Mouse (Mus musculus): ENCODE data around the gene Pi16. TPM values are rescaled to one million over a fixed set of nuclear protein-coding genes. Genes with fewer than 3 reads are reported as not detected.

The Pi16 gene
- polyA plus RNA-seq, 1 experiment from 2014 or later: 0.19 TPM

- H3K4me3 ChIP-seq (ENCODE audit: low read depth, low read length): no peak within 1 kb of the TSS
- no peaks in the 10 kb centered on the region for H3K27me3 ChIP-seq (ENCODE audit: control insufficient read depth, insufficient read depth, low read length)
- no peak within 1 kb of the TSS for H3K4me2 ChIP-seq (ENCODE audit: low read depth, severe bottlenecking)
- ATAC-seq (ENCODE audit: insufficient number of reproducible peaks, low FRiP score, low TSS enrichment, low read depth) (no peak), DNase-seq (ENCODE audit: low spot score) (no peak)
- H3K9me3 ChIP-seq (ENCODE audit: control insufficient read depth, low read length): no peaks in the 10 kb centered on the region
- no peak within 1 kb of the TSS for H3K27ac ChIP-seq (replicated peaks; ENCODE audit: low read depth, low read length)
- H3K4me1 ChIP-seq (ENCODE audit: control insufficient read depth, insufficient read depth, low read length): peaks cover 10% of the 10 kb centered on the region
- H3K9ac ChIP-seq (ENCODE audit: low read length): no peak within 1 kb of the TSS
- no peaks in the 10 kb centered on the region; the same call in 1 of the 2 replicates for H3K36me3 ChIP-seq (ENCODE audit: control insufficient read depth, insufficient read depth, low read length)
- WGBS: 22% methylated on average over 5 of the region's 5 CpGs
Measured at GRCm38 (mm10) chr17:29360761-29361221, 43.3 kb downstream of the Pi16 start, which contains the start of gene Fgd2. TSS of gene Fgd2 (plus strand) at chr17:29360914.

GRCm38 (mm10) chr17:29361982-29362691 lies 44.7 kb downstream of the Pi16 start:
- peak; percentile 68 for DNase-seq (ENCODE audit: low spot score)
- Histone ChIP-seq H3K9ac (ENCODE audit: low read length) (no peak overlapping the region), H3K27ac (replicated peaks; ENCODE audit: low read depth, low read length) (no peak overlapping the region), H3K9me3 (ENCODE audit: control insufficient read depth, low read length) (no peaks in the 10 kb centered on the region), H3K27me3 (ENCODE audit: control insufficient read depth, insufficient read depth, low read length) (no peaks in the 10 kb centered on the region), H3K36me3 (ENCODE audit: control insufficient read depth, insufficient read depth, low read length) (no peaks in the 10 kb centered on the region; the same call in 1 of the 2 replicates), H3K4me2 (ENCODE audit: low read depth, severe bottlenecking) (no peak overlapping the region), H3K4me1 (ENCODE audit: control insufficient read depth, insufficient read depth, low read length) (no peaks in the 10 kb centered on the region), H3K4me3 (ENCODE audit: low read depth, low read length) (no peak overlapping the region)
- ATAC-seq (ENCODE audit: insufficient number of reproducible peaks, low FRiP score, low TSS enrichment, low read depth): no peak
- WGBS: 53% methylated on average over 8 of the region's 8 CpGs

GRCm38 (mm10) chr17:29363109-29363508 lies 45.6 kb downstream of the Pi16 start:
- H3K4me3 ChIP-seq (ENCODE audit: low read depth, low read length): no peak overlapping the region
- DNase-seq (ENCODE audit: low spot score): no peak
- H3K9me3 ChIP-seq (ENCODE audit: control insufficient read depth, low read length): no peaks in the 10 kb centered on the region
- no peaks in the 10 kb centered on the region for H3K27me3 ChIP-seq (ENCODE audit: control insufficient read depth, insufficient read depth, low read length)
- no peak overlapping the region for H3K9ac ChIP-seq (ENCODE audit: low read length)
- H3K4me1 ChIP-seq (ENCODE audit: control insufficient read depth, insufficient read depth, low read length): no peaks in the 10 kb centered on the region
- ATAC-seq (ENCODE audit: insufficient number of reproducible peaks, low FRiP score, low TSS enrichment, low read depth): no peak
- no peak overlapping the region for H3K4me2 ChIP-seq (ENCODE audit: low read depth, severe bottlenecking)
- WGBS: 74% methylated on average over 8 of the region's 8 CpGs
- H3K36me3 ChIP-seq (ENCODE audit: control insufficient read depth, insufficient read depth, low read length): no peaks in the 10 kb centered on the region; the same call in 1 of the 2 replicates
- H3K27ac ChIP-seq (replicated peaks; ENCODE audit: low read depth, low read length): no peak overlapping the region

GRCm38 (mm10) chr17:29365105-29365621 lies 47.7 kb downstream of the Pi16 start:
- 85% methylated on average over 13 of the region's 13 CpGs for WGBS

GRCm38 (mm10) chr17:29368726-29369125 lies 51.2 kb downstream of the Pi16 start:
- H3K27me3 ChIP-seq (ENCODE audit: control insufficient read depth, insufficient read depth, low read length): no peaks in the 10 kb centered on the region
- ATAC-seq (ENCODE audit: insufficient number of reproducible peaks, low FRiP score, low TSS enrichment, low read depth) (no peak), DNase-seq (ENCODE audit: low spot score) (no peak)
- H3K9me3 ChIP-seq (ENCODE audit: control insufficient read depth, low read length): no peaks in the 10 kb centered on the region
- no peak overlapping the region for H3K4me2 ChIP-seq (ENCODE audit: low read depth, severe bottlenecking)
- WGBS: 20% methylated on average over 7 of the region's 7 CpGs
- H3K4me3 ChIP-seq (ENCODE audit: low read depth, low read length): no peak overlapping the region
- no peak overlapping the region for H3K27ac ChIP-seq (replicated peaks; ENCODE audit: low read depth, low read length)
- no peaks in the 10 kb centered on the region for H3K4me1 ChIP-seq (ENCODE audit: control insufficient read depth, insufficient read depth, low read length)
- H3K9ac ChIP-seq (ENCODE audit: low read length): no peak overlapping the region
- H3K36me3 ChIP-seq (ENCODE audit: control insufficient read depth, insufficient read depth, low read length): no peaks in the 10 kb centered on the region; the same call in 1 of the 2 replicates

More at GRCm38 (mm10) chr17:29365105-29365621, 47.7 kb downstream of the Pi16 start:
- no peaks in the 10 kb centered on the region for H3K9me3 ChIP-seq (ENCODE audit: control insufficient read depth, low read length)
- DNase-seq (ENCODE audit: low spot score): no peak
- no peak overlapping the region for H3K9ac ChIP-seq (ENCODE audit: low read length)
- H3K27ac ChIP-seq (replicated peaks; ENCODE audit: low read depth, low read length): no peak overlapping the region
- no peaks in the 10 kb centered on the region for H3K4me1 ChIP-seq (ENCODE audit: control insufficient read depth, insufficient read depth, low read length)
- H3K4me3 ChIP-seq (ENCODE audit: low read depth, low read length): no peak overlapping the region
- ATAC-seq (ENCODE audit: insufficient number of reproducible peaks, low FRiP score, low TSS enrichment, low read depth): no peak
- no peak overlapping the region for H3K4me2 ChIP-seq (ENCODE audit: low read depth, severe bottlenecking)
- H3K27me3 ChIP-seq (ENCODE audit: control insufficient read depth, insufficient read depth, low read length): no peaks in the 10 kb centered on the region
- H3K36me3 ChIP-seq (ENCODE audit: control insufficient read depth, insufficient read depth, low read length): no peaks in the 10 kb centered on the region; the same call in 1 of the 2 replicates

GRCm38 (mm10) chr17:29370984-29371723 lies 53.7 kb downstream of the Pi16 start:
- Histone ChIP-seq H3K4me1 (ENCODE audit: control insufficient read depth, insufficient read depth, low read length) (no peaks in the 10 kb centered on the region), H3K27me3 (ENCODE audit: control insufficient read depth, insufficient read depth, low read length) (no peaks in the 10 kb centered on the region), H3K27ac (replicated peaks; ENCODE audit: low read depth, low read length) (no peak overlapping the region), H3K4me2 (ENCODE audit: low read depth, severe bottlenecking) (no peak overlapping the region), H3K9ac (ENCODE audit: low read length) (no peak overlapping the region), H3K9me3 (ENCODE audit: control insufficient read depth, low read length) (no peaks in the 10 kb centered on the region), H3K4me3 (ENCODE audit: low read depth, low read length) (no peak overlapping the region), H3K36me3 (ENCODE audit: control insufficient read depth, insufficient read depth, low read length) (no peaks in the 10 kb centered on the region)
- ATAC-seq (ENCODE audit: insufficient number of reproducible peaks, low FRiP score, low TSS enrichment, low read depth) (0 out of 2 replicates have a peak, but pooled peaks have one; percentile 31), DNase-seq (ENCODE audit: low spot score) (peak; percentile 97)
- WGBS: 7% methylated on average over 5 of the region's 5 CpGs

- 81% methylated on average over 10 of the region's 10 CpGs for WGBS
- Histone ChIP-seq H3K9ac (ENCODE audit: low read length) (no peak overlapping the region), H3K36me3 (ENCODE audit: control insufficient read depth, insufficient read depth, low read length) (no peaks in the 10 kb centered on the region)
Measured at GRCm38 (mm10) chr17:29375871-29376270, 58.4 kb downstream of the Pi16 start.

GRCm38 (mm10) chr17:29378056-29378455 lies 60.6 kb downstream of the Pi16 start:
- Histone ChIP-seq H3K4me3 (ENCODE audit: low read depth, low read length) (no peak overlapping the region), H3K4me1 (ENCODE audit: control insufficient read depth, insufficient read depth, low read length) (no peaks in the 10 kb centered on the region), H3K9ac (ENCODE audit: low read length) (no peak overlapping the region), H3K36me3 (ENCODE audit: control insufficient read depth, insufficient read depth, low read length) (no peaks in the 10 kb centered on the region), H3K27me3 (ENCODE audit: control insufficient read depth, insufficient read depth, low read length) (no peaks in the 10 kb centered on the region), H3K9me3 (ENCODE audit: control insufficient read depth, low read length) (no peaks in the 10 kb centered on the region), H3K4me2 (ENCODE audit: low read depth, severe bottlenecking) (no peak overlapping the region), H3K27ac (replicated peaks; ENCODE audit: low read depth, low read length) (no peak overlapping the region)
- DNase-seq (ENCODE audit: low spot score): no peak
- 68% methylated on average over 8 of the region's 8 CpGs for WGBS
- ATAC-seq (ENCODE audit: insufficient number of reproducible peaks, low FRiP score, low TSS enrichment, low read depth): no peak

More at GRCm38 (mm10) chr17:29375871-29376270, 58.4 kb downstream of the Pi16 start:
- ATAC-seq (ENCODE audit: insufficient number of reproducible peaks, low FRiP score, low TSS enrichment, low read depth) (no peak), DNase-seq (ENCODE audit: low spot score) (no peak)
- H3K4me2 ChIP-seq (ENCODE audit: low read depth, severe bottlenecking): no peak overlapping the region
- H3K4me3 ChIP-seq (ENCODE audit: low read depth, low read length): no peak overlapping the region
- no peaks in the 10 kb centered on the region for H3K27me3 ChIP-seq (ENCODE audit: control insufficient read depth, insufficient read depth, low read length)
- H3K9me3 ChIP-seq (ENCODE audit: control insufficient read depth, low read length): no peaks in the 10 kb centered on the region
- no peak overlapping the region for H3K27ac ChIP-seq (replicated peaks; ENCODE audit: low read depth, low read length)
- H3K4me1 ChIP-seq (ENCODE audit: control insufficient read depth, insufficient read depth, low read length): no peaks in the 10 kb centered on the region
